Mouse (Mus musculus): ENCODE data around the gene Csn3.

The Csn3 gene

GRCm38 (mm10) chr5:87925372-87925771, at the start of gene Csn3:
Gene Csn3 (plus strand): TSS chr5:87925579.
- DNase-seq: no peak

GRCm38 (mm10) chr5:87884729-87885128, 40.6 kb upstream of the Csn3 start, which contains the start of gene Odam:
Gene Odam (plus strand): TSS chr5:87885029.
- DNase-seq: no peak

- no peak for DNase-seq
Observed at GRCm38 (mm10) chr5:87931603-87932002, 6.2 kb downstream of the Csn3 start.

- no peak for DNase-seq
Observed at GRCm38 (mm10) chr5:87940752-87941151, 15.4 kb downstream of the Csn3 start.

GRCm38 (mm10) chr5:87942515-87942914, 17.1 kb downstream of the Csn3 start:
- DNase-seq: no peak

- DNase-seq: no peak
Observed at GRCm38 (mm10) chr5:87951836-87952235, 26.5 kb downstream of the Csn3 start.

- no peak for DNase-seq
Observed at GRCm38 (mm10) chr5:87969201-87969600, 43.8 kb downstream of the Csn3 start, which contains the start of the genes 2310003L06Rik and Gm28434. Gene 2310003L06Rik (plus strand): TSS chr5:87969459. Gene Gm28434 (plus strand): TSS chr5:87969517.

GRCm38 (mm10) chr5:87979139-87979538, 53.8 kb downstream of the Csn3 start, which contains the start of gene Cabs1:
Gene Cabs1 (plus strand): TSS chr5:87979439.
- DNase-seq: no peak
